Mouse (Mus musculus) intestine, embryonic 14.5 days (tissue): Measurements from ENCODE around the gene Mlxipl. TPM values are rescaled to one million over a fixed set of nuclear protein-coding genes. Genes with fewer than 3 reads are reported as not detected.

Source experiments
- ATAC-seq: fragments of 200-750 bp; cut with Nextera tagmentation; replicated peaks from 2 replicates; pipeline ENCODE4 v1.8.0; 2017; ENCODE audit warnings: low read depth, moderate number of reproducible peaks, moderate TSS enrichment, moderate library complexity; ENCODE audit not compliant: low FRiP score, low TSS enrichment
- DNase-seq: peaks from one replicate; pipeline ENCODE4 v3.0.0-alpha.2; 2018; ENCODE audit warnings: low spot score
- H3K27ac ChIP-seq: fragments of 300-500 bp; sonication (generic); 2 replicates; pipeline ENCODE4 v1.5.1; 2014; ENCODE audit warnings: low read depth, mild to moderate bottlenecking, control low read depth
- H3K27me3 ChIP-seq: fragments of 300-500 bp; sonication (generic); replicated peaks from 2 replicates; pipeline ENCODE4 v1.6.1; 2014; ENCODE audit warnings: low read length, control low read depth; ENCODE audit not compliant: control insufficient read depth, insufficient read depth
- H3K36me3 ChIP-seq: fragments of 300-500 bp; sonication (generic); 2 replicates; pipeline ENCODE4 v1.6.1; 2014; ENCODE audit warnings: low read length, control low read depth; ENCODE audit not compliant: control insufficient read depth, insufficient read depth
- H3K4me1 ChIP-seq: fragments of 300-500 bp; sonication (generic); replicated peaks from 2 replicates; pipeline ENCODE4 v1.6.1; 2014; ENCODE audit warnings: low read length, control low read depth, mixed read lengths; ENCODE audit not compliant: control insufficient read depth, insufficient read depth
- H3K4me2 ChIP-seq: fragments of 300-500 bp; sonication (generic); 2 replicates; pipeline ENCODE4 v1.6.1; 2014; ENCODE audit warnings: low read length
- H3K4me3 ChIP-seq: fragments of 300-500 bp; sonication (generic); 2 replicates; pipeline ENCODE4 v1.5.1; 2014; ENCODE audit warnings: low read depth, low read length, control low read depth, mixed read lengths
- H3K9ac ChIP-seq: fragments of 300-500 bp; sonication (generic); 2 replicates; pipeline ENCODE4 v1.6.1; 2014; ENCODE audit warnings: mild to moderate bottlenecking, low read length
- H3K9me3 ChIP-seq: fragments of 300-500 bp; sonication (generic); 2 replicates; pipeline ENCODE4 v1.6.1; 2016; ENCODE audit warnings: low read length, control low read depth; ENCODE audit not compliant: control insufficient read depth
- WGBS: fragments of 180-500 bp; shearing (Covaris S2); extraction: QIAGEN DNeasy Blood & Tissue Kit; methylation state at CpG from one replicate; pipeline ENCODE4 v1.1.7; 2014; 5-methylcytosine and 5-hydroxymethylcytosine counted together
- polyA plus RNA-seq: library from polyadenylated mRNA; unstranded; fragments of >200 nt; fragmentation: Nextera tagmentation; extraction: Ambion mirVana; gene quantifications from 2 replicates; pipeline ENCODE4 v1.2.1, GENCODE M21; 2014

Mlxipl gene
- polyA plus RNA-seq, 1 experiment from 2014 or later: 6.4 TPM

DNA sequence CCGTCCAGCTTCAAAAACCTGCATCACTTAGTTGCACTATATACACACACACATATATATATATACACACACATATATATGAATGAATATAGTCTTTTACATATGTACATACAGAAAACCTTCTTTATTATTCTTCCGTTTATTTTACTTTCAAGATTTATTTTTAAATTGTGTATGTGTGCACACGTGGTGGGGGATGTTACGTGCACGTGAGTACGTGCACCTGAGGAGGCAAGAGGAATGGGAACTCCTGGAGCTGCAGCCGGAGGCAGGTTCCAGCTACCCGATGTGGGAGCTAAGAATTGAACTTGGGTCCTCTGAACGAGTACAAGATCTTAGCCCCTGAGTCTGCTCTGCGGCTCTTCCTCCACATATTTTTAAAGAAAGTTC, 96.5 kb downstream of the Mlxipl start:
- Histone ChIP-seq H3K36me3 (peaks cover 26% of the 10 kb centered on the region), H3K4me1 (peaks cover 16% of the 10 kb centered on the region), H3K4me2 (peak overlapping the region; percentile 66), H3K27ac (peak overlapping the region; percentile 96), H3K9me3 (0 out of 2 replicates have a peak, but pooled peaks cover 5% of the 10 kb centered on the region), H3K9ac (peak overlapping the region; percentile 97), H3K27me3 (no peaks in the 10 kb centered on the region), H3K4me3 (peak overlapping the region; percentile 100)
- DNase-seq (no peak), ATAC-seq (peak; percentile 21)
- WGBS: 21% methylated on average over 10 of the region's 10 CpGs

DNA sequence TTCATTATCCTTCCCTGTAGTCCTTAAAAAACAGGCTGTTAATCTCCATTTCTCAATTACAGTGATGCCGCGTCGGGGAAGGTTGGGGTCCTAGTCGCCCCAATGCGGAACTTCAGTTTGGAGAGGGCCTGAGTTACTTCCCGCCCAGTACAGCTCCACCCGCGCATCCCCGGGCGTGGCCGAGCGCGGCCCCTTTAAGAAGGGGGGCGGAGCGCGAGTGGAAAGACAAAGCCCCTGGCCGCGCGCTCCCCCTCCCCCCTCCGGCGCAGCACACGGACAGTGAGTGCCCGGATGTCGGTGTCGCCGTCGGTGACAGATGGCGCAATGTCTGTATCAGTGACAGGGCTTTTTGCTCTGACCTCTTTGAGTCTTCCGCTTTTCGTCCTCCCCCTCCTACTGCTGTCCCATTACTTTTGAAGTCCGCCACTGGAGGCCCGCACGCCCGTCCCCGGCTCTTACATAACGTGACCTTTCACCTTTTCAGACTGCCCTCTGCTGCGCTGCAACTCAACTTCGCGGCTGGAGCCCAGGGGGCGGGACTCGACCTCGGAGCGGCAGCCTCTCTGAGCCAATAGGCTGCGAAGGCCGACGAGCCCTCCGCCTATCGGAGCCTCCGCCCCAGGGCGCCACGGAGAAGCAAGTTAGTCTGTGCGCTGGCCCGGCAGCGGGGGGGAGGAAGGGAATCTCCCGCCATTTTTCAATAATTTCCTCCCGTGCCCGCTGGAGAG, 97.1 kb downstream of the Mlxipl start, which contains the start of gene Baz1b:
Gene Baz1b (plus strand): TSS at position 644 of the 728 bp plus-strand sequence.
- Histone ChIP-seq H3K9ac (peak within 1 kb of the TSS; percentile 97), H3K4me3 (peak within 1 kb of the TSS; percentile 100), H3K4me2 (peak within 1 kb of the TSS; percentile 66), H3K9me3 (0 out of 2 replicates have a peak, but pooled peaks cover 5% of the 10 kb centered on the region), H3K36me3 (peaks cover 21% of the 10 kb centered on the region), H3K27me3 (no peaks in the 10 kb centered on the region), H3K4me1 (peaks cover 16% of the 10 kb centered on the region), H3K27ac (peak within 1 kb of the TSS; percentile 96)
- DNase-seq (peak; percentile 98), ATAC-seq (peak; percentile 97)
- WGBS: 0% methylated on average over 57 of the region's 57 CpGs

DNA sequence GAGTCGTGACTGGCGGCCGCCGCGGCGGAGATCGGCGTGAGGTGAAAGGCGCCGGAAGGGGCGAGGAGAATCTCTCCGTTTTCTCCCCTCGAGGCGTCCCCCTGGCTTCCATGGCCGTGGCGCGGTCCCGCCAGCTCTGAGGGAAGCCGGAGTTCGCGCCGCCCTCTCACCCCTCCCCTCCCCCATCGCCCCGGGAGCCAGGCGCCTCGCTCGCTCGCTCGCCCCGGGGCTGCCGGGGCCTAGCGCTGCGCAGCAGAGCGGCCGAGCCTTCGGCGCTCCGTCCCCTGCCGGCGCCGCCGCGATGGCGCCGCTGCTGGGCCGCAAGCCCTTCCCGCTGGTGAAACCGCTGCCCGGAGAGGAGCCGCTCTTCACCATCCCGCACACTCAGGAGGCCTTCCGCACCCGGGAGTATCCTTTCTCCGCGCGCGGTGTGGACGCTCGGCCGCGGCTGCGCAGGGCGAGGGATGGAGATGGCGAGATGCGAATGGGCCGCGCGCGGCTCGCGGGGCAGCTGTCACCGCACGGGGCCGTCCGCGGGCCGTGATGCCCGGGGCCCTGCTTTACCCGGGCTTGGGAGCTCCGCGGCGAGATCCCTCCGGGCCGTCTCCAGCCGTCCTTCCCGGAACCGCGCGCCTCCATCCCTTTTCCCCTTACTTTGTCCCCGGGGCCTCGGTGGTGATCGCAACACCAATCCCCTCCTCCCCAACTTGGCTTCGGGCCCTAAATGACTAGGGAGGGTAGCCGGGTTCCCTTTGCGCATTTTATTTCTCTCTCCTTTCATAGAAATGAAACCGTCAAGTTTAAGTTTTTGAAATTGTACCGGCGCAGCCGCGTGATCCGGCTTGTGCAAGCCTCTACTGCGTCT, 97.9 kb downstream of the Mlxipl start:
- Histone ChIP-seq H3K9me3 (0 out of 2 replicates have a peak, but pooled peaks cover 5% of the 10 kb centered on the region), H3K36me3 (peaks cover 22% of the 10 kb centered on the region; the same call in 1 of the 2 replicates), H3K9ac (peak overlapping the region; percentile 97), H3K4me1 (peaks cover 16% of the 10 kb centered on the region), H3K27ac (peak overlapping the region; percentile 96), H3K27me3 (no peaks in the 10 kb centered on the region), H3K4me2 (peak overlapping the region; percentile 66), H3K4me3 (peak overlapping the region; percentile 100)
- ATAC-seq (peak; percentile 61), DNase-seq (no peak)
- WGBS: under 1% methylated on average over 86 of the region's 102 CpGs

Other genes starting within 250 kb of the Mlxipl start
- not detected in 2 replicates for gene Tmem270, start 183.2 kb upstream of the Mlxipl start, polyA plus RNA-seq
- 0.23 TPM in 1 of 2 replicates, not detected in the other for gene Cldn13, start 174.4 kb upstream of the Mlxipl start, polyA plus RNA-seq
- gene Mettl27, start 157.5 kb upstream of the Mlxipl start, polyA plus RNA-seq: 22.7 and 24.6 TPM in 2 replicates
- 78.1 and 78.3 TPM in 2 replicates for gene Cldn4, start 143.0 kb upstream of the Mlxipl start, polyA plus RNA-seq
- 113 and 143 TPM in 2 replicates for gene Cldn3, start 103.7 kb upstream of the Mlxipl start, polyA plus RNA-seq
- 99.7 and 104 TPM in 2 replicates for gene Abhd11, start 80.7 kb upstream of the Mlxipl start, polyA plus RNA-seq
- 15.9 and 20.2 TPM in 2 replicates for gene Stx1a, start 66.4 kb upstream of the Mlxipl start, polyA plus RNA-seq
- gene Dnajc30, start 25.7 kb upstream of the Mlxipl start, polyA plus RNA-seq: 32.5 and 33.3 TPM in 2 replicates
- 98.0 and 107 TPM in 2 replicates for gene Bud23, start 24.9 kb upstream of the Mlxipl start, polyA plus RNA-seq
- gene Vps37d, start 11.6 kb upstream of the Mlxipl start, polyA plus RNA-seq: 7.0 and 7.5 TPM in 2 replicates
- gene Tbl2, start 59.8 kb downstream of the Mlxipl start, polyA plus RNA-seq: 26.2 and 27.8 TPM in 2 replicates
- gene Bcl7b, start 78.4 kb downstream of the Mlxipl start, polyA plus RNA-seq: 48.0 and 55.3 TPM in 2 replicates
- gene Baz1b, start 97.4 kb downstream of the Mlxipl start, polyA plus RNA-seq: 50.8 and 54.2 TPM in 2 replicates
- gene Fzd9, start 161.3 kb downstream of the Mlxipl start, polyA plus RNA-seq: 0.65 and 1.2 TPM in 2 replicates